Mouse (Mus musculus): ENCODE data around the gene Morc1. TPM values are rescaled to one million over a fixed set of nuclear protein-coding genes. Genes with fewer than 3 reads are reported as not detected.

The Morc1 gene
- polyA plus RNA-seq, 1 experiment from 2014 or later = not detected

- no peaks in the 10 kb centered on the region for H3K4me1 ChIP-seq (ENCODE audit: control insufficient read depth, insufficient read depth, low read length)
- H3K4me2 ChIP-seq (replicated peaks; ENCODE audit: low read depth, low read length) = no peak overlapping the region
- H3K9ac ChIP-seq (ENCODE audit: low read depth, low read length) = no peak overlapping the region
- H3K27ac ChIP-seq (ENCODE audit: low read depth, low read length) = no peak overlapping the region
- H3K36me3 ChIP-seq (ENCODE audit: control insufficient read depth, insufficient read depth, low read length) = no peaks in the 10 kb centered on the region
- H3K27me3 ChIP-seq (ENCODE audit: control insufficient read depth, insufficient read depth, low read length) = no peaks in the 10 kb centered on the region
- H3K4me3 ChIP-seq (ENCODE audit: low read length) = no peak overlapping the region
- H3K9me3 ChIP-seq (ENCODE audit: control insufficient read depth, low read length) = no peaks in the 10 kb centered on the region
- WGBS = 88% methylated on average over 5 of the region's 5 CpGs
- ATAC-seq (ENCODE audit: low FRiP score, low TSS enrichment) = no peak
Observed at GRCm38 (mm10) chr16:48537108-48537507, 106.1 kb downstream of the Morc1 start.

- Histone ChIP-seq H3K4me1 (ENCODE audit: control insufficient read depth, insufficient read depth, low read length) (no peaks in the 10 kb centered on the region), H3K4me2 (replicated peaks; ENCODE audit: low read depth, low read length) (no peak overlapping the region), H3K9ac (ENCODE audit: low read depth, low read length) (no peak overlapping the region), H3K9me3 (ENCODE audit: control insufficient read depth, low read length) (no peaks in the 10 kb centered on the region), H3K36me3 (ENCODE audit: control insufficient read depth, insufficient read depth, low read length) (no peaks in the 10 kb centered on the region), H3K4me3 (ENCODE audit: low read length) (no peak overlapping the region), H3K27ac (ENCODE audit: low read depth, low read length) (no peak overlapping the region), H3K27me3 (ENCODE audit: control insufficient read depth, insufficient read depth, low read length) (no peaks in the 10 kb centered on the region)
- no peak for ATAC-seq (ENCODE audit: low FRiP score, low TSS enrichment)
- 56% methylated on average over 11 of the region's 11 CpGs for WGBS
Observed at GRCm38 (mm10) chr16:48562290-48563080, 131.4 kb downstream of the Morc1 start.

- peak; percentile 90; the same call in 1 of the 2 replicates for ATAC-seq (ENCODE audit: low FRiP score, low TSS enrichment)
- 9% methylated on average over 9 of the region's 9 CpGs for WGBS
- H3K9ac ChIP-seq (ENCODE audit: low read depth, low read length) = no peak overlapping the region
- no peak overlapping the region for H3K27ac ChIP-seq (ENCODE audit: low read depth, low read length)
- no peaks in the 10 kb centered on the region for H3K27me3 ChIP-seq (ENCODE audit: control insufficient read depth, insufficient read depth, low read length)
- no peak overlapping the region for H3K4me2 ChIP-seq (replicated peaks; ENCODE audit: low read depth, low read length)
- H3K9me3 ChIP-seq (ENCODE audit: control insufficient read depth, low read length) = no peaks in the 10 kb centered on the region
- no peaks in the 10 kb centered on the region for H3K36me3 ChIP-seq (ENCODE audit: control insufficient read depth, insufficient read depth, low read length)
- no peaks in the 10 kb centered on the region for H3K4me1 ChIP-seq (ENCODE audit: control insufficient read depth, insufficient read depth, low read length)
- no peak overlapping the region for H3K4me3 ChIP-seq (ENCODE audit: low read length)
Observed at GRCm38 (mm10) chr16:48570354-48570753, 139.3 kb downstream of the Morc1 start.

GRCm38 (mm10) chr16:48574072-48574471, 143.0 kb downstream of the Morc1 start:
- no peak overlapping the region for H3K4me2 ChIP-seq (replicated peaks; ENCODE audit: low read depth, low read length)
- no peak for ATAC-seq (ENCODE audit: low FRiP score, low TSS enrichment)
- no peak overlapping the region for H3K27ac ChIP-seq (ENCODE audit: low read depth, low read length)
- H3K4me1 ChIP-seq (ENCODE audit: control insufficient read depth, insufficient read depth, low read length) = no peaks in the 10 kb centered on the region
- H3K36me3 ChIP-seq (ENCODE audit: control insufficient read depth, insufficient read depth, low read length) = no peaks in the 10 kb centered on the region
- no peak overlapping the region for H3K9ac ChIP-seq (ENCODE audit: low read depth, low read length)
- H3K9me3 ChIP-seq (ENCODE audit: control insufficient read depth, low read length) = no peaks in the 10 kb centered on the region
- WGBS = 78% methylated on average over 5 of the region's 5 CpGs
- no peak overlapping the region for H3K4me3 ChIP-seq (ENCODE audit: low read length)
- H3K27me3 ChIP-seq (ENCODE audit: control insufficient read depth, insufficient read depth, low read length) = no peaks in the 10 kb centered on the region

- no peaks in the 10 kb centered on the region for H3K36me3 ChIP-seq (ENCODE audit: control insufficient read depth, insufficient read depth, low read length)
- no peak overlapping the region for H3K4me2 ChIP-seq (replicated peaks; ENCODE audit: low read depth, low read length)
- H3K4me1 ChIP-seq (ENCODE audit: control insufficient read depth, insufficient read depth, low read length) = no peaks in the 10 kb centered on the region
- H3K27me3 ChIP-seq (ENCODE audit: control insufficient read depth, insufficient read depth, low read length) = no peaks in the 10 kb centered on the region
- H3K9me3 ChIP-seq (ENCODE audit: control insufficient read depth, low read length) = no peaks in the 10 kb centered on the region
- 83% methylated on average over 3 of the region's 3 CpGs for WGBS
- no peak overlapping the region for H3K27ac ChIP-seq (ENCODE audit: low read depth, low read length)
- ATAC-seq (ENCODE audit: low FRiP score, low TSS enrichment) = no peak
- H3K9ac ChIP-seq (ENCODE audit: low read depth, low read length) = no peak overlapping the region
- H3K4me3 ChIP-seq (ENCODE audit: low read length) = no peak overlapping the region
Observed at GRCm38 (mm10) chr16:48574499-48574898, 143.5 kb downstream of the Morc1 start.

- no peaks in the 10 kb centered on the region for H3K4me1 ChIP-seq (ENCODE audit: control insufficient read depth, insufficient read depth, low read length)
- no peak overlapping the region for H3K9ac ChIP-seq (ENCODE audit: low read depth, low read length)
- 71% methylated on average over 6 of the region's 6 CpGs for WGBS
- H3K36me3 ChIP-seq (ENCODE audit: control insufficient read depth, insufficient read depth, low read length) = no peaks in the 10 kb centered on the region
- H3K27ac ChIP-seq (ENCODE audit: low read depth, low read length) = no peak overlapping the region
- no peak overlapping the region for H3K4me3 ChIP-seq (ENCODE audit: low read length)
- H3K4me2 ChIP-seq (replicated peaks; ENCODE audit: low read depth, low read length) = no peak overlapping the region
- no peaks in the 10 kb centered on the region for H3K27me3 ChIP-seq (ENCODE audit: control insufficient read depth, insufficient read depth, low read length)
- ATAC-seq (ENCODE audit: low FRiP score, low TSS enrichment) = no peak
- no peaks in the 10 kb centered on the region for H3K9me3 ChIP-seq (ENCODE audit: control insufficient read depth, low read length)
Observed at GRCm38 (mm10) chr16:48585369-48585768, 154.3 kb downstream of the Morc1 start.

GRCm38 (mm10) chr16:48594457-48594856, 163.4 kb downstream of the Morc1 start:
- WGBS = 90% methylated on average over 5 of the region's 5 CpGs
- Histone ChIP-seq H3K4me3 (ENCODE audit: low read length) (no peak overlapping the region), H3K4me2 (replicated peaks; ENCODE audit: low read depth, low read length) (no peak overlapping the region), H3K36me3 (ENCODE audit: control insufficient read depth, insufficient read depth, low read length) (no peaks in the 10 kb centered on the region), H3K9me3 (ENCODE audit: control insufficient read depth, low read length) (no peaks in the 10 kb centered on the region), H3K27me3 (ENCODE audit: control insufficient read depth, insufficient read depth, low read length) (no peaks in the 10 kb centered on the region), H3K4me1 (ENCODE audit: control insufficient read depth, insufficient read depth, low read length) (no peaks in the 10 kb centered on the region), H3K27ac (ENCODE audit: low read depth, low read length) (no peak overlapping the region), H3K9ac (ENCODE audit: low read depth, low read length) (no peak overlapping the region)
- no peak for ATAC-seq (ENCODE audit: low FRiP score, low TSS enrichment)

- no peaks in the 10 kb centered on the region for H3K36me3 ChIP-seq (ENCODE audit: control insufficient read depth, insufficient read depth, low read length)
- H3K27ac ChIP-seq (ENCODE audit: low read depth, low read length) = no peak overlapping the region
- no peak overlapping the region for H3K4me3 ChIP-seq (ENCODE audit: low read length)
- no peaks in the 10 kb centered on the region for H3K9me3 ChIP-seq (ENCODE audit: control insufficient read depth, low read length)
- ATAC-seq (ENCODE audit: low FRiP score, low TSS enrichment) = no peak
- no peak overlapping the region for H3K4me2 ChIP-seq (replicated peaks; ENCODE audit: low read depth, low read length)
- no peak overlapping the region for H3K9ac ChIP-seq (ENCODE audit: low read depth, low read length)
- no peaks in the 10 kb centered on the region for H3K27me3 ChIP-seq (ENCODE audit: control insufficient read depth, insufficient read depth, low read length)
- 81% methylated on average over 1 of the region's 1 CpGs for WGBS
- no peaks in the 10 kb centered on the region for H3K4me1 ChIP-seq (ENCODE audit: control insufficient read depth, insufficient read depth, low read length)
Observed at GRCm38 (mm10) chr16:48595216-48595615, 164.2 kb downstream of the Morc1 start.

GRCm38 (mm10) chr16:48603735-48604211, 172.7 kb downstream of the Morc1 start:
- WGBS = 71% methylated on average over 2 of the region's 2 CpGs
- H3K27ac ChIP-seq (ENCODE audit: low read depth, low read length) = 0 out of 2 replicates have a peak overlapping the region, but pooled peaks have one; percentile 26
- H3K4me2 ChIP-seq (replicated peaks; ENCODE audit: low read depth, low read length) = no peak overlapping the region
- no peaks in the 10 kb centered on the region for H3K9me3 ChIP-seq (ENCODE audit: control insufficient read depth, low read length)
- 0 out of 2 replicates have a peak, but pooled peaks have one; percentile 32 for ATAC-seq (ENCODE audit: low FRiP score, low TSS enrichment)
- no peaks in the 10 kb centered on the region for H3K4me1 ChIP-seq (ENCODE audit: control insufficient read depth, insufficient read depth, low read length)
- no peaks in the 10 kb centered on the region for H3K27me3 ChIP-seq (ENCODE audit: control insufficient read depth, insufficient read depth, low read length)
- no peaks in the 10 kb centered on the region for H3K36me3 ChIP-seq (ENCODE audit: control insufficient read depth, insufficient read depth, low read length)
- no peak overlapping the region for H3K4me3 ChIP-seq (ENCODE audit: low read length)
- no peak overlapping the region for H3K9ac ChIP-seq (ENCODE audit: low read depth, low read length)

Measured in kidney, embryonic 14.5 days (tissue).